Mouse (Mus musculus): ENCODE measurements around the gene Slc6a18. TPM values are rescaled to one million over a fixed set of nuclear protein-coding genes. Genes with fewer than 3 reads are reported as not detected.

The Slc6a18 gene
- total and polyA plus RNA-seq, 3 experiments, result not detected

DNA sequence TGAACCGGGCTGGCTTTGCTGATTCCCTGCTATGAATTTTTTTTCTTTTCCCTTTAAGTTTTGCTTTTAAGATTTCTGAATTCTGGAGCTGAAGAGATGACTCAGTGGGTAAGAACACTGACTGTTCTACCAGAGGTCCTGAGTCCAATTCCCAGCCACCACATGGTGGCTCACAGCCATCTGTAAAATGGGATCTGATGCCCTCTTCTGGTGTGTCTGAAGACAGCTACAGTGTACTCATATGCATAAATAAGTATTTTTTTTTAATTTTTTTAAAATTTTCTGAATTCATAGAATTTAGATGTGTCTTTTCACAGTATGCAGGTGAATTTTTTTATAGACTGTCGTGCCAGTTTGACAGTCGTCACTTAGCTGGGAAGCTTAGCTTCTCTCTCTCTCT, 46.0 kb downstream of the Slc6a18 start:
- Histone ChIP-seq H3K36me3 (ENCODE audit: control insufficient read depth, insufficient read depth, low read length) (no peaks in the 10 kb centered on the region), H3K79me2 (replicated peaks; ENCODE audit: control insufficient read depth, insufficient read depth, low read length) (no peaks in the 10 kb centered on the region), H3K27me3 (ENCODE audit: control insufficient read depth, insufficient read depth, low read length) (no peaks in the 10 kb centered on the region; the same call in 1 of the 2 replicates), H3K9ac (ENCODE audit: low read depth, low read length) (no peak overlapping the region), H3K4me1 (ENCODE audit: control insufficient read depth, insufficient read depth, low read length) (no peaks in the 10 kb centered on the region), H3K4me3 (no peak overlapping the region), H3K27ac (no peak overlapping the region)
- 85% methylated on average over 3 of the region's 3 CpGs for WGBS
- TF ChIP-seq CTCF (IDR thresholded peaks at IDR 0.05), result peak; percentile 20; the same call in 1 of the 2 replicates
- no peak for TF ChIP-seq EP300 (IDR thresholded peaks at IDR 0.05; ENCODE audit: insufficient read depth, low read depth, low read length)
- no peak for TF ChIP-seq POLR2A (IDR thresholded peaks at IDR 0.05; ENCODE audit: insufficient read depth, low read depth, low read length)
- intact Hi-C loops (cut with DNase I), result no loop called here
- DNase-seq, result no peak

GRCm38 (mm10) chr13:73628586-73629113, 49.2 kb downstream of the Slc6a18 start:
- no peaks in the 10 kb centered on the region for H3K79me2 ChIP-seq (replicated peaks; ENCODE audit: control insufficient read depth, insufficient read depth, low read length)
- no peak overlapping the region for H3K9ac ChIP-seq (ENCODE audit: low read depth, low read length)
- no peaks in the 10 kb centered on the region; the same call in 1 of the 2 replicates for H3K27me3 ChIP-seq (ENCODE audit: control insufficient read depth, insufficient read depth, low read length)
- intact Hi-C loops (cut with DNase I), result no loop called here
- H3K4me1 ChIP-seq (ENCODE audit: control insufficient read depth, insufficient read depth, low read length), result no peaks in the 10 kb centered on the region
- no peak for TF ChIP-seq EP300 (IDR thresholded peaks at IDR 0.05; ENCODE audit: insufficient read depth, low read depth, low read length)
- TF ChIP-seq POLR2A (IDR thresholded peaks at IDR 0.05; ENCODE audit: insufficient read depth, low read depth, low read length), result no peak
- TF ChIP-seq CTCF (IDR thresholded peaks at IDR 0.05), result no peak
- 74% methylated on average over 11 of the region's 11 CpGs for WGBS
- no peak overlapping the region for H3K4me3 ChIP-seq
- no peaks in the 10 kb centered on the region for H3K36me3 ChIP-seq (ENCODE audit: control insufficient read depth, insufficient read depth, low read length)
- no peak for DNase-seq
- no peak overlapping the region for H3K27ac ChIP-seq

DNA sequence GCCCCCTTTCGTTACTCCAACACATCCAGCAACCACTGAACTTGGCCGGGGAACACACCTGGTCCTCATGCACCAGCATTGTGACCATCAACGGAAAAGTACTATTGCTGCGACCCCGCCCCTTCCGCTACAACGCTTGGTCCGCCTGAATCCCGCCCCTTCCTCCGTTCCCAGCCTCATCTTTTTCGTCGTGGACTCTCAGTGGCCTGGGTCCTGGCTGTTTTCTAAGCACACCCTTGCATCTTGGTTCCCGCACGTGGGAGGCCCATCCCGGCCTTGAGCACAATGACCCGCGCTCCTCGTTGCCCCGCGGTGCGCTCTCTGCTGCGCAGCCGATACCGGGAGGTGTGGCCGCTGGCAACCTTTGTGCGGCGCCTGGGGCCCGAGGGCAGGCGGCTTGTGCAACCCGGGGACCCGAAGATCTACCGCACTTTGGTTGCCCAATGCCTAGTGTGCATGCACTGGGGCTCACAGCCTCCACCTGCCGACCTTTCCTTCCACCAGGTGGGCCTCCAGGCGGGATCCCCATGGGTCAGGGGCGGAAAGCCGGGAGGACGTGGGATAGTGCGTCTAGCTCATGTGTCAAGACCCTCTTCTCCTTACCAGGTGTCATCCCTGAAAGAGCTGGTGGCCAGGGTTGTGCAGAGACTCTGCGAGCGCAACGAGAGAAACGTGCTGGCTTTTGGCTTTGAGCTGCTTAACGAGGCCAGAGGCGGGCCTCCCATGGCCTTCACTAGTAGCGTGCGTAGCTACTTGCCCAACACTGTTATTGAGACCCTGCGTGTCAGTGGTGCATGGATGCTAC, 50.9 kb downstream of the Slc6a18 start, which contains the start of gene Tert:
TSS of gene Tert (plus strand) at position 167 of the 805 bp plus-strand sequence.
- 15% methylated on average over 47 of the region's 47 CpGs for WGBS
- intact Hi-C loops (cut with DNase I), result loop anchor here (2.0 kb wide), 1 partner anchor 202 kb away; no protein-coding TSS in a partner anchor
- DNase-seq, result peak in 1 of 2 experiments; percentile 29

GRCm38 (mm10) chr13:73626410-73626744, 51.4 kb downstream of the Slc6a18 start:
- no peak overlapping the region for H3K9ac ChIP-seq (ENCODE audit: low read depth, low read length)
- H3K36me3 ChIP-seq (ENCODE audit: control insufficient read depth, insufficient read depth, low read length), result no peaks in the 10 kb centered on the region
- no peaks in the 10 kb centered on the region for H3K4me1 ChIP-seq (ENCODE audit: control insufficient read depth, insufficient read depth, low read length)
- H3K27me3 ChIP-seq (ENCODE audit: control insufficient read depth, insufficient read depth, low read length), result no peaks in the 10 kb centered on the region; the same call in 1 of the 2 replicates
- TF ChIP-seq CTCF (IDR thresholded peaks at IDR 0.05) (no peak), EP300 (IDR thresholded peaks at IDR 0.05; ENCODE audit: insufficient read depth, low read depth, low read length) (no peak), POLR2A (IDR thresholded peaks at IDR 0.05; ENCODE audit: insufficient read depth, low read depth, low read length) (no peak)
- no peak overlapping the region for H3K27ac ChIP-seq
- intact Hi-C loops (cut with DNase I), result loop anchor here (2.0 kb wide), 1 partner anchor 202 kb away; no protein-coding TSS in a partner anchor
- H3K79me2 ChIP-seq (replicated peaks; ENCODE audit: control insufficient read depth, insufficient read depth, low read length), result no peaks in the 10 kb centered on the region
- DNase-seq, result no peak
- WGBS, result 46% methylated on average over 6 of the region's 6 CpGs
- H3K4me3 ChIP-seq, result no peak overlapping the region; the same call in 1 of the 2 replicates

More for the DNA sequence above, 50.9 kb downstream of the Slc6a18 start, which contains the start of gene Tert:
- Histone ChIP-seq H3K79me2 (replicated peaks; ENCODE audit: control insufficient read depth, insufficient read depth, low read length) (no peaks in the 10 kb centered on the region), H3K9ac (ENCODE audit: low read depth, low read length) (peak within 1 kb of the TSS; percentile 22), H3K4me1 (ENCODE audit: control insufficient read depth, insufficient read depth, low read length) (no peaks in the 10 kb centered on the region), H3K27ac (no peak within 1 kb of the TSS), H3K27me3 (ENCODE audit: control insufficient read depth, insufficient read depth, low read length) (no peaks in the 10 kb centered on the region; the same call in 1 of the 2 replicates), H3K36me3 (ENCODE audit: control insufficient read depth, insufficient read depth, low read length) (no peaks in the 10 kb centered on the region), H3K4me3 (peak within 1 kb of the TSS; percentile 43)
- TF ChIP-seq EP300 (IDR thresholded peaks at IDR 0.05; ENCODE audit: insufficient read depth, low read depth, low read length), result no peak
- peak; percentile 58 for TF ChIP-seq CTCF (IDR thresholded peaks at IDR 0.05)
- TF ChIP-seq POLR2A (IDR thresholded peaks at IDR 0.05; ENCODE audit: insufficient read depth, low read depth, low read length), result no peak

DNA sequence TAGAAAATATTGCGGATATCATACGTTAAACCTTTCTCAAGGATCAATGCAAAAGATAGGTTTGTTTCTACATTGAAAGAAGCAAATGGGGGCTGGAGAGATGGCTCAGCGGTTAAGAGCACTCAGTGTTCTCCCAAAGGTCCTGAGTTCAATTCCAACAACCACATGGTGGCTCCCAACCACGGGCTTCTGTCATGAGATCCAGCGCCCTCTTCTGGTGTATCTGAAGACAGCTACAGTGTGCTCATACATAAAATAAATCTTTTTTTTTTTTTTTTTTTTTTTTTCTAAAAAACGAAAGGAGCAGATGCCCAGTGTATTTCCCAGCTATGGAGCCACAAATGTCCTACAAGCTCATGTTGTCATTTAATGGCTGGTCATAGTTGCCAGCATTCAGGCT, 57.2 kb downstream of the Slc6a18 start:
- no peak overlapping the region for H3K4me3 ChIP-seq
- intact Hi-C loops (cut with DNase I), result no loop called here
- H3K36me3 ChIP-seq (ENCODE audit: control insufficient read depth, insufficient read depth, low read length), result peaks cover 6% of the 10 kb centered on the region
- H3K27ac ChIP-seq, result no peak overlapping the region
- WGBS, result 63% methylated on average over 6 of the region's 6 CpGs
- no peaks in the 10 kb centered on the region for H3K79me2 ChIP-seq (replicated peaks; ENCODE audit: control insufficient read depth, insufficient read depth, low read length)
- TF ChIP-seq CTCF (IDR thresholded peaks at IDR 0.05), result peak; percentile 48
- TF ChIP-seq EP300 (IDR thresholded peaks at IDR 0.05; ENCODE audit: insufficient read depth, low read depth, low read length), result no peak
- TF ChIP-seq POLR2A (IDR thresholded peaks at IDR 0.05; ENCODE audit: insufficient read depth, low read depth, low read length), result no peak
- no peaks in the 10 kb centered on the region for H3K27me3 ChIP-seq (ENCODE audit: control insufficient read depth, insufficient read depth, low read length)
- H3K9ac ChIP-seq (ENCODE audit: low read depth, low read length), result no peak overlapping the region
- DNase-seq, result no peak
- H3K4me1 ChIP-seq (ENCODE audit: control insufficient read depth, insufficient read depth, low read length), result no peaks in the 10 kb centered on the region

All from heart, adult 2 months (tissue).